Mouse (Mus musculus): ENCODE data around the gene Ncor2. TPM values are rescaled to one million over a fixed set of nuclear protein-coding genes. Genes with fewer than 3 reads are reported as not detected.
"Not testable (repeated sequence)": the region's sequence is repeated elsewhere in the genome, so short reads cannot be mapped to it uniquely, and the experiment has no call there.

Gene Ncor2
- polyA plus RNA-seq, 1 experiment = 46.9 TPM

GRCm38 (mm10) chr5:125215930-125216459 lies 37.0 kb upstream of the Ncor2 start:
- 10% methylated on average over 24 of the region's 24 CpGs for WGBS

GRCm38 (mm10) chr5:125215346-125215929 lies 36.4 kb upstream of the Ncor2 start:
- Histone ChIP-seq H3K27ac (ENCODE audit: control insufficient read depth, insufficient read depth, low read depth, low read length, poor library complexity) (no peak overlapping the region), H3K4me1 (ENCODE audit: control insufficient read depth, insufficient read depth, low read length) (no peaks in the 10 kb centered on the region), H3K4me3 (replicated peaks; ENCODE audit: control insufficient read depth, low read depth, low read length) (no peak overlapping the region)
- TF ChIP-seq POLR2A (IDR thresholded peaks at IDR 0.05; ENCODE audit: borderline replicate concordance, control insufficient read depth, low read depth, low read length) = no peak
- TF ChIP-seq CTCF (IDR thresholded peaks at IDR 0.05; ENCODE audit: control insufficient read depth, insufficient read depth, low read length) = no peak
- 37% methylated on average over 11 of the region's 11 CpGs for WGBS

More at GRCm38 (mm10) chr5:125215930-125216459, 37.0 kb upstream of the Ncor2 start:
- no peak overlapping the region for H3K4me3 ChIP-seq (replicated peaks; ENCODE audit: control insufficient read depth, low read depth, low read length)
- TF ChIP-seq POLR2A (IDR thresholded peaks at IDR 0.05; ENCODE audit: borderline replicate concordance, control insufficient read depth, low read depth, low read length) = no peak
- no peak for TF ChIP-seq CTCF (IDR thresholded peaks at IDR 0.05; ENCODE audit: control insufficient read depth, insufficient read depth, low read length)
- H3K4me1 ChIP-seq (ENCODE audit: control insufficient read depth, insufficient read depth, low read length) = no peaks in the 10 kb centered on the region
- H3K27ac ChIP-seq (ENCODE audit: control insufficient read depth, insufficient read depth, low read depth, low read length, poor library complexity) = no peak overlapping the region

GRCm38 (mm10) chr5:125214064-125214463 lies 35.0 kb upstream of the Ncor2 start:
- TF ChIP-seq CTCF (IDR thresholded peaks at IDR 0.05; ENCODE audit: control insufficient read depth, insufficient read depth, low read length) (no peak), POLR2A (IDR thresholded peaks at IDR 0.05; ENCODE audit: borderline replicate concordance, control insufficient read depth, low read depth, low read length) (no peak)
- 82% methylated on average over 6 of the region's 6 CpGs for WGBS
- Histone ChIP-seq H3K4me1 (ENCODE audit: control insufficient read depth, insufficient read depth, low read length) (no peaks in the 10 kb centered on the region), H3K27ac (ENCODE audit: control insufficient read depth, insufficient read depth, low read depth, low read length, poor library complexity) (no peak overlapping the region), H3K4me3 (replicated peaks; ENCODE audit: control insufficient read depth, low read depth, low read length) (no peak overlapping the region)

GRCm38 (mm10) chr5:125204910-125205309 lies 25.9 kb upstream of the Ncor2 start:
- H3K27ac ChIP-seq (ENCODE audit: control insufficient read depth, insufficient read depth, low read depth, low read length, poor library complexity); H3K4me3 ChIP-seq (replicated peaks; ENCODE audit: control insufficient read depth, low read depth, low read length); H3K4me1 ChIP-seq (ENCODE audit: control insufficient read depth, insufficient read depth, low read length): not testable (repeated sequence)
- WGBS = 91% methylated on average over 3 of the region's 3 CpGs

- Histone ChIP-seq H3K4me1 (ENCODE audit: control insufficient read depth, insufficient read depth, low read length) (no peaks in the 10 kb centered on the region), H3K27ac (ENCODE audit: control insufficient read depth, insufficient read depth, low read depth, low read length, poor library complexity) (no peak overlapping the region), H3K4me3 (replicated peaks; ENCODE audit: control insufficient read depth, low read depth, low read length) (no peak overlapping the region)
- no peak for TF ChIP-seq POLR2A (IDR thresholded peaks at IDR 0.05; ENCODE audit: borderline replicate concordance, control insufficient read depth, low read depth, low read length)
- no peak for TF ChIP-seq CTCF (IDR thresholded peaks at IDR 0.05; ENCODE audit: control insufficient read depth, insufficient read depth, low read length)
- 70% methylated on average over 11 of the region's 11 CpGs for WGBS
Observed at GRCm38 (mm10) chr5:125204199-125204815, 25.3 kb upstream of the Ncor2 start.

- H3K4me1 ChIP-seq (ENCODE audit: control insufficient read depth, insufficient read depth, low read length) = no peaks in the 10 kb centered on the region
- no peak overlapping the region for H3K4me3 ChIP-seq (replicated peaks; ENCODE audit: control insufficient read depth, low read depth, low read length)
- WGBS = 36% methylated on average over 11 of the region's 11 CpGs
- TF ChIP-seq CTCF (IDR thresholded peaks at IDR 0.05; ENCODE audit: control insufficient read depth, insufficient read depth, low read length) = no peak
- TF ChIP-seq POLR2A (IDR thresholded peaks at IDR 0.05; ENCODE audit: borderline replicate concordance, control insufficient read depth, low read depth, low read length) = no peak
- H3K27ac ChIP-seq (ENCODE audit: control insufficient read depth, insufficient read depth, low read depth, low read length, poor library complexity) = no peak overlapping the region
Observed at GRCm38 (mm10) chr5:125203759-125204158, 24.7 kb upstream of the Ncor2 start.

GRCm38 (mm10) chr5:125203099-125203498 lies 24.1 kb upstream of the Ncor2 start:
- 3% methylated on average over 7 of the region's 7 CpGs for WGBS
- no peak overlapping the region for H3K4me3 ChIP-seq (replicated peaks; ENCODE audit: control insufficient read depth, low read depth, low read length)
- H3K27ac ChIP-seq (ENCODE audit: control insufficient read depth, insufficient read depth, low read depth, low read length, poor library complexity) = no peak overlapping the region
- TF ChIP-seq POLR2A (IDR thresholded peaks at IDR 0.05; ENCODE audit: borderline replicate concordance, control insufficient read depth, low read depth, low read length) = no peak
- TF ChIP-seq CTCF (IDR thresholded peaks at IDR 0.05; ENCODE audit: control insufficient read depth, insufficient read depth, low read length) = no peak
- no peaks in the 10 kb centered on the region for H3K4me1 ChIP-seq (ENCODE audit: control insufficient read depth, insufficient read depth, low read length)

GRCm38 (mm10) chr5:125202100-125202499 lies 23.1 kb upstream of the Ncor2 start:
- WGBS = 70% methylated on average over 5 of the region's 5 CpGs
- H3K27ac ChIP-seq (ENCODE audit: control insufficient read depth, insufficient read depth, low read depth, low read length, poor library complexity) = no peak overlapping the region
- H3K4me3 ChIP-seq (replicated peaks; ENCODE audit: control insufficient read depth, low read depth, low read length) = no peak overlapping the region
- TF ChIP-seq POLR2A (IDR thresholded peaks at IDR 0.05; ENCODE audit: borderline replicate concordance, control insufficient read depth, low read depth, low read length) (no peak), CTCF (IDR thresholded peaks at IDR 0.05; ENCODE audit: control insufficient read depth, insufficient read depth, low read length) (no peak)
- peaks cover under 1% of the 10 kb centered on the region; the same call in 1 of the 2 replicates for H3K4me1 ChIP-seq (ENCODE audit: control insufficient read depth, insufficient read depth, low read length)
